Mouse (Mus musculus) cortical plate, adult 2 months (tissue): ENCODE measurements around the gene Cnksr3.

ENCODE experiments used
- CTCF ChIP-seq: fragments of 200-500 bp; IDR thresholded peaks from 2 replicates; pipeline ENCODE4 v1.5.1; 2011; ENCODE audit warnings: mild to moderate bottlenecking, control low read depth, low read length; ENCODE audit not compliant: insufficient read depth; ENCODE audit errors: extremely low read depth
- POLR2A ChIP-seq: fragments of 200-500 bp; IDR thresholded peaks from 2 replicates; pipeline ENCODE4 v1.6.1; 2011; ENCODE audit warnings: mild to moderate bottlenecking, low read length, control low read depth; ENCODE audit not compliant: insufficient read depth; ENCODE audit errors: extremely low read depth

GRCm38 (mm10) chr10:7075661-7076060 lies 136.4 kb downstream of the Cnksr3 start:
- no peak for TF ChIP-seq CTCF
- TF ChIP-seq POLR2A, result no peak
